Mouse (Mus musculus): ENCODE results near the gene Mfsd14a. TPM values are rescaled to one million over a fixed set of nuclear protein-coding genes. Genes with fewer than 3 reads are reported as not detected.

The Mfsd14a gene
- polyA plus RNA-seq, 2 experiments = 15.5 to 33.0 TPM

- H3K36me3 ChIP-seq (replicated peaks; ENCODE audit: control insufficient read depth, insufficient read depth, low read depth) = peaks cover 50% of the 10 kb centered on the region
- no peaks in the 10 kb centered on the region for H3K27me3 ChIP-seq (ENCODE audit: control insufficient read depth, insufficient read depth, low read length)
- TF ChIP-seq EP300 (IDR thresholded peaks at IDR 0.05; ENCODE audit: low read depth) = no peak
- TF ChIP-seq CTCF (IDR thresholded peaks at IDR 0.05; ENCODE audit: low read depth) = no peak
- H3K9ac ChIP-seq (replicated peaks) = no peak overlapping the region
- H3K4me1 ChIP-seq (replicated peaks; ENCODE audit: control insufficient read depth in 2 of 2, insufficient read depth in 2 of 2, low read length in 1 of 2) = no peaks in the 10 kb centered on the region; a peak in 1 of 4 replicates
- H3K4me2 ChIP-seq (ENCODE audit: low read depth) = no peak overlapping the region
- H3K27ac ChIP-seq = no peak overlapping the region
- no peak for DNase-seq (ENCODE audit: low read depth in 3 of 3, low spot score in 3 of 3)
- no peaks in the 10 kb centered on the region for H3K9me3 ChIP-seq (ENCODE audit: control insufficient read depth, low read length)
- ATAC-seq (ENCODE audit: insufficient read depth) = no peak
- WGBS (ENCODE audit: insufficient replicate concordance) = 68% methylated on average over 5 of the region's 5 CpGs
- H3K4me3 ChIP-seq (ENCODE audit: insufficient read depth in 1 of 2, low read depth in 2 of 2, low read length in 2 of 2) = no peak overlapping the region
Observed at GRCm38 (mm10) chr3:116635799-116636198, 26.7 kb downstream of the Mfsd14a start.

- Histone ChIP-seq H3K4me2 (ENCODE audit: low read depth) (no peak overlapping the region), H3K36me3 (replicated peaks; ENCODE audit: control insufficient read depth, insufficient read depth, low read depth) (peaks cover 51% of the 10 kb centered on the region), H3K4me3 (ENCODE audit: insufficient read depth in 1 of 2, low read depth in 2 of 2, low read length in 2 of 2) (no peak overlapping the region), H3K27me3 (ENCODE audit: control insufficient read depth, insufficient read depth, low read length) (no peaks in the 10 kb centered on the region), H3K27ac (no peak overlapping the region), H3K9ac (replicated peaks) (no peak overlapping the region), H3K9me3 (ENCODE audit: control insufficient read depth, low read length) (no peaks in the 10 kb centered on the region), H3K4me1 (replicated peaks; ENCODE audit: control insufficient read depth in 2 of 2, insufficient read depth in 2 of 2, low read length in 1 of 2) (no peaks in the 10 kb centered on the region)
- no peak for DNase-seq (ENCODE audit: low read depth in 3 of 3, low spot score in 3 of 3)
- TF ChIP-seq CTCF (IDR thresholded peaks at IDR 0.05; ENCODE audit: low read depth) = no peak
- no peak for TF ChIP-seq EP300 (IDR thresholded peaks at IDR 0.05; ENCODE audit: low read depth)
- no peak for ATAC-seq (ENCODE audit: insufficient read depth)
- WGBS (ENCODE audit: insufficient replicate concordance) = 84% methylated on average over 8 of the region's 8 CpGs
Observed at GRCm38 (mm10) chr3:116634853-116635252, 27.6 kb downstream of the Mfsd14a start.

GRCm38 (mm10) chr3:116634091-116634490, 28.4 kb downstream of the Mfsd14a start:
- 70% methylated on average over 3 of the region's 3 CpGs for WGBS (ENCODE audit: insufficient replicate concordance)
- Histone ChIP-seq H3K4me2 (ENCODE audit: low read depth) (no peak overlapping the region), H3K9ac (replicated peaks) (no peak overlapping the region), H3K4me3 (ENCODE audit: insufficient read depth in 1 of 2, low read depth in 2 of 2, low read length in 2 of 2) (no peak overlapping the region), H3K36me3 (replicated peaks; ENCODE audit: control insufficient read depth, insufficient read depth, low read depth) (peaks cover 47% of the 10 kb centered on the region), H3K27me3 (ENCODE audit: control insufficient read depth, insufficient read depth, low read length) (no peaks in the 10 kb centered on the region), H3K27ac (no peak overlapping the region), H3K9me3 (ENCODE audit: control insufficient read depth, low read length) (no peaks in the 10 kb centered on the region), H3K4me1 (replicated peaks; ENCODE audit: control insufficient read depth in 2 of 2, insufficient read depth in 2 of 2, low read length in 1 of 2) (no peaks in the 10 kb centered on the region)
- ATAC-seq (ENCODE audit: insufficient read depth) = no peak
- no peak for DNase-seq (ENCODE audit: low read depth in 3 of 3, low spot score in 3 of 3)
- TF ChIP-seq CTCF (IDR thresholded peaks at IDR 0.05; ENCODE audit: low read depth) (no peak), EP300 (IDR thresholded peaks at IDR 0.05; ENCODE audit: low read depth) (no peak)

GRCm38 (mm10) chr3:116632971-116633370, 29.5 kb downstream of the Mfsd14a start:
- no peak overlapping the region for H3K4me3 ChIP-seq (ENCODE audit: insufficient read depth in 1 of 2, low read depth in 2 of 2, low read length in 2 of 2)
- H3K4me2 ChIP-seq (ENCODE audit: low read depth) = no peak overlapping the region
- TF ChIP-seq EP300 (IDR thresholded peaks at IDR 0.05; ENCODE audit: low read depth) (no peak), CTCF (IDR thresholded peaks at IDR 0.05; ENCODE audit: low read depth) (no peak)
- DNase-seq (ENCODE audit: low read depth in 3 of 3, low spot score in 3 of 3) = no peak
- H3K36me3 ChIP-seq (replicated peaks; ENCODE audit: control insufficient read depth, insufficient read depth, low read depth) = peaks cover 52% of the 10 kb centered on the region
- H3K27ac ChIP-seq = no peak overlapping the region
- H3K9me3 ChIP-seq (ENCODE audit: control insufficient read depth, low read length) = no peaks in the 10 kb centered on the region
- ATAC-seq (ENCODE audit: insufficient read depth) = no peak
- WGBS (ENCODE audit: insufficient replicate concordance) = 77% methylated on average over 3 of the region's 3 CpGs
- H3K9ac ChIP-seq (replicated peaks) = no peak overlapping the region
- no peaks in the 10 kb centered on the region for H3K4me1 ChIP-seq (replicated peaks; ENCODE audit: control insufficient read depth in 2 of 2, insufficient read depth in 2 of 2, low read length in 1 of 2)
- no peaks in the 10 kb centered on the region for H3K27me3 ChIP-seq (ENCODE audit: control insufficient read depth, insufficient read depth, low read length)

GRCm38 (mm10) chr3:116631459-116631858, 31.0 kb downstream of the Mfsd14a start:
- WGBS (ENCODE audit: insufficient replicate concordance) = 85% methylated on average over 1 of the region's 1 CpGs
- H3K27ac ChIP-seq = no peak overlapping the region
- ATAC-seq (ENCODE audit: insufficient read depth) (no peak), DNase-seq (ENCODE audit: low read depth in 3 of 3, low spot score in 3 of 3) (no peak)
- H3K9me3 ChIP-seq (ENCODE audit: control insufficient read depth, low read length) = no peaks in the 10 kb centered on the region
- H3K27me3 ChIP-seq (ENCODE audit: control insufficient read depth, insufficient read depth, low read length) = no peaks in the 10 kb centered on the region
- no peak overlapping the region for H3K4me2 ChIP-seq (ENCODE audit: low read depth)
- H3K36me3 ChIP-seq (replicated peaks; ENCODE audit: control insufficient read depth, insufficient read depth, low read depth) = peaks cover 50% of the 10 kb centered on the region
- H3K4me1 ChIP-seq (replicated peaks; ENCODE audit: control insufficient read depth in 2 of 2, insufficient read depth in 2 of 2, low read length in 1 of 2) = no peaks in the 10 kb centered on the region
- H3K4me3 ChIP-seq (ENCODE audit: insufficient read depth in 1 of 2, low read depth in 2 of 2, low read length in 2 of 2) = no peak overlapping the region
- no peak overlapping the region for H3K9ac ChIP-seq (replicated peaks)
- TF ChIP-seq EP300 (IDR thresholded peaks at IDR 0.05; ENCODE audit: low read depth) (no peak), CTCF (IDR thresholded peaks at IDR 0.05; ENCODE audit: low read depth) (no peak)
